Mouse (Mus musculus) megakaryocyte, adult 5-6 weeks (primary cell): ENCODE measurements around the gene Hist2h3c2. TPM values are rescaled to one million over a fixed set of nuclear protein-coding genes. Genes with fewer than 3 reads are reported as not detected.

Source experiments
- ATAC-seq: 2 replicates; pipeline ENCODE4 v1.8.0; 2016; ENCODE audit warnings: mild to moderate bottlenecking, inconsistent platforms; ENCODE audit not compliant: poor library complexity, severe bottlenecking
- total RNA-seq, 2 experiments: library from RNA; stranded (forward) in 1 of 2; stranded (reverse) in 1 of 2; fragments of 153-499, 151-499 nt in 1 of 2; fragments of 221-1000, 200-1000 nt in 1 of 2; gene quantifications; 2 replicates each; pipeline versions ENCODE4 v1.2.3 to v1.2.4; 2015 to 2017

Hist2h3c2 gene
- total RNA-seq, 2 experiments from 2014 or later: 157 to 319 TPM

- no peak for ATAC-seq
Observed at GRCm38 (mm10) chr3:96237335-96237903, 1.5 kb downstream of the Hist2h3c2 start.

GRCm38 (mm10) chr3:96236834-96237334 is 2.0 kb downstream of the Hist2h3c2 start:
- no peak for ATAC-seq

GRCm38 (mm10) chr3:96235836-96236235 is 3.1 kb downstream of the Hist2h3c2 start:
- ATAC-seq: no peak

GRCm38 (mm10) chr3:96234914-96235313 is 4.0 kb downstream of the Hist2h3c2 start:
- ATAC-seq: no peak

GRCm38 (mm10) chr3:96231758-96232120 is 7.2 kb downstream of the Hist2h3c2 start:
- no peak for ATAC-seq

GRCm38 (mm10) chr3:96230910-96231757 is 7.8 kb downstream of the Hist2h3c2 start:
- ATAC-seq: no peak

GRCm38 (mm10) chr3:96230404-96230803 is 8.5 kb downstream of the Hist2h3c2 start:
- ATAC-seq: peak; percentile 53

GRCm38 (mm10) chr3:96228828-96229227 is 10.1 kb downstream of the Hist2h3c2 start:
- no peak for ATAC-seq

GRCm38 (mm10) chr3:96226695-96227648 is 12.0 kb downstream of the Hist2h3c2 start:
- peak; percentile 73 for ATAC-seq

GRCm38 (mm10) chr3:96225421-96225820 is 13.5 kb downstream of the Hist2h3c2 start:
- ATAC-seq: no peak

GRCm38 (mm10) chr3:96222774-96223173 is 16.2 kb downstream of the Hist2h3c2 start:
- ATAC-seq: no peak

- ATAC-seq: no peak
Observed at GRCm38 (mm10) chr3:96221640-96222038, 17.3 kb downstream of the Hist2h3c2 start.

- peak; percentile 76 for ATAC-seq
Observed at GRCm38 (mm10) chr3:96220765-96221639, 17.9 kb downstream of the Hist2h3c2 start, which contains the start of the genes Hist2h2ac and Hist2h2be. Hist2h2ac (minus strand) TSS chr3:96220880. Hist2h2be (plus strand) TSS chr3:96221119.

- ATAC-seq: 0 out of 2 replicates have a peak, but pooled peaks have one; percentile 1
Observed at GRCm38 (mm10) chr3:96220131-96220764, 18.7 kb downstream of the Hist2h3c2 start.

- ATAC-seq: peak; percentile 59
Observed at GRCm38 (mm10) chr3:96219661-96220130, 19.2 kb downstream of the Hist2h3c2 start, which contains the start of the genes Bola1 and Hist2h2ab. Bola1 (minus strand) TSS chr3:96219709. Hist2h2ab (plus strand) TSS chr3:96219865.

- ATAC-seq: peak; percentile 16; the same call in 1 of the 2 replicates
Observed at GRCm38 (mm10) chr3:96219191-96219641, 19.7 kb downstream of the Hist2h3c2 start.

GRCm38 (mm10) chr3:96209242-96209641 is 29.7 kb downstream of the Hist2h3c2 start:
- no peak for ATAC-seq

- ATAC-seq: no peak
Observed at GRCm38 (mm10) chr3:96207819-96208218, 31.1 kb downstream of the Hist2h3c2 start.

- no peak for ATAC-seq
Observed at GRCm38 (mm10) chr3:96199731-96200130, 39.2 kb downstream of the Hist2h3c2 start.
